Mouse (Mus musculus): ENCODE measurements around the gene Fgfr2.

Gene Fgfr2

DNA sequence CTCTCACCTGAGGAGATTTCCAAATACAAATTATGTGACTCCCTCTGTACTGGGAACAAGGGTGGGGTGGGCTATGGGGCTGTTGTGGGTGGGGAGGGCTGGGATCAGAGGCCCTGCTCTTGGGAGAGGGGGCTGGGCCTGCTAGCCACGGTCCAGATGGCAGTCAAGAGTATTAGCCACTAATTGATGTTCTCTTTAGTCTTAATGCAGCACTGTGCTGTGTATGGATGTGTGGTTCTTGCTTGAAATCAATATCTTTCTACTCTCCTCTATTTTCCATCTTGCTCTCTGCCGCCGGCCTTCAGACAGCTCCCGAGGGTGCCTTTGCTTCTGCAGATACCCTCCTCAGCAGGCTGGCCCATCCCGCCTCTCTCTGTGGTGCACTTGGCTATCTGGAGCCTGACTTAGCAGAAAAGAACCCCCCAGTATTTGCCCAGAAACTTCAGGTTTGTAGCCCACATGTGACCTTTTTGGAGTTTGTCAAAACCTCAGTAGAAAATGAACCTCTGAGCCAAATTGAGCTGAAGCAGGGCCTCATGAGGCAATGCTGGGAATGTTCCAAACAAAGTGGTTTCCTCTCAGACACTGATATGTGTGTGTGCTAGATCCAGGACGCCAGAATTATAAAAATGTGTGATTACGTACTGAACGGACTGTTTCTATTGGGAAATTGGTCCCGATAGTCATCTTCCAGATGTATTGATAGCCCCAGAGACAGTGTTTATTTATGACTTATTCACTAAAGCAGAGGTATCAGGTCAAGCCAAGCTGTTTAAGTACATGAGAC, 2379.7 kb downstream of the Fgfr2 start:
- DNase-seq (ENCODE audit: low spot score), result no peak

DNA sequence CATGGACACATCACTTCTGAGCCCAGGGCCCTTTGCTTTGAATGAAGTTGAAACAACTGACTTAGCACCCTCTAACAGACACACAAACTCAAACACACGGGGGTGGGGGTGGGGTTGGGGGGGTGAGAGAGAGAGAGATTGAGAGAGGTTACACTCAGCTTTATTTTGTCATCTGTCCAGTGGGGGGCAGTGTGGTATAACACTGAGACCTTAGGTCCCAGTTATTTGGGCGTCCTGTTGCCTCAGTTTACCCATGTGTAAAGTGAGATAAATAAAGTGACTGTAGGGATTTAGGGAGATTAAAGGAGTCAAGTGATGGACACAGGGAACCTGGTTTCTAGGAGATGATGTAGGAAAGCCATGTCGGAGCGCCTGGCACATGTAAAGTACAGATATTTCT, 2382.1 kb downstream of the Fgfr2 start:
- no peak for DNase-seq (ENCODE audit: low spot score)

DNA sequence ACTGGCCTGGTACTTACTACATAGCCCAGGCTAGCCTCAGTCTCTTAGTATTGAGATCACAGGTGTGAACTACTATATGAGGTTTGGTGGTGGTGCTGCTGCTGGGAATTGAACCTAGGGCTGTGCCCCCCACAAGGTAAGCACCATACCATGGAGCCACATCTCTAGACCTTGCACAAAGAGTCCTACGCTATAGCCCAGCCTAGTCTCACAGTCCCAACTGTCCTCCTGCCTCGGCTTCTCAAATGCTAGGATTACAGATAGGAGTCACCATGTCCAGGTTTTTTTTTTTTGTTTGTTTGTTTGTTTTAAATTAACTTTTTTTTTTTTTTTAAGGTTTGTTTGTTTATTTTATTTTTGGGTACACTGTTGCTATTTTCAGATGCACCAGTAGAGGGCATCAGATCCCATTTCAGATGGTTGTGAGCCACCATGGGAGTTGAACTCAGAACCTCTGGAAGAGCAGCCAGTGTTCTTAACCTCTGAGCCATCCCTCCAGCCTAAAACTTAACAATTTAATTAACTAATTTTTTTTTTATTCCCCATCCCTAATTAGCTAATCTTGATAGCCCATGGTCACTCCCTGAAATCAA, 2388.9 kb downstream of the Fgfr2 start:
- DNase-seq (ENCODE audit: low spot score), result no peak

DNA sequence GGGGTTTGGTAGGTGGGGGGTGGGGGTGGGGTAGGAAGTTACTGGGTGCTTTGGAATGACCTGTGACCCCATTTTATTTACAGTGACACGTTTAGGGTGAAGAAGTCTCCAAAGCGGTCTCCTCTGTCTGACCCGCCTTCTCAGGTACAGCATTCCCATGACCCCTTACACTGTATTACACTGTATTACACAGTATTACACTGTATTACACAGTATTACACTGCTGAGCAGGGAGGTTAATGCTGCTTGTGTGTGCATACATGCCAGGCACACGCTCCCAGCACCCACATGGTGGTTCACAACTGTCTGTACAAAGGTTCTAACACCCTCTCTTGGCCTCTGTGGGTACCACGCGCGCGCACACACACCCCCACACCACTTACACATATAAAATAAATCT, 2389.7 kb downstream of the Fgfr2 start:
- DNase-seq (ENCODE audit: low spot score), result no peak

- no peak for DNase-seq (ENCODE audit: low spot score)
These were observed 2390.2 kb downstream of the Fgfr2 start for GRCm38 (mm10) chr7:130732908-130733307.

GRCm38 (mm10) chr7:130731792-130732191, 2391.4 kb downstream of the Fgfr2 start:
- DNase-seq (ENCODE audit: low spot score), result no peak

DNA sequence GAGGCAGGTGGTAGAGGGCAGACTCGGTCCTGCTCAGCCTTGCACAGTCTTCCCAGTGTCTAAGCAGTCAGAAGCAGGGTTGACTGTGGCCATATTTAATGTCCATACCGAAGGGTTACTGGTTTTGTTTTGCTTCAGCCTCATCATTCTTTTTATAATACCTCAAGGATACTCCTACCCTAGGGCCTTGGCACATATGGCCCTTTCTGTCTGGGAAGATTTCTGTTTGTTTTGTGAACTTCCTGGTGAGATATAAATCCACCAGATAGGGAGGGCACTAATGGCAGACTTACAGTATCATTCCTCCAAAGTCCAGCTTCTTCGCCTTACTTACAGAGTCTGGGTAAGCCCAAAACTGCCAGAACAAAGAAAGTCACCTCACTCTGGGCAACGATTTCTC, 2395.6 kb downstream of the Fgfr2 start:
- no peak for DNase-seq (ENCODE audit: low spot score)

DNA sequence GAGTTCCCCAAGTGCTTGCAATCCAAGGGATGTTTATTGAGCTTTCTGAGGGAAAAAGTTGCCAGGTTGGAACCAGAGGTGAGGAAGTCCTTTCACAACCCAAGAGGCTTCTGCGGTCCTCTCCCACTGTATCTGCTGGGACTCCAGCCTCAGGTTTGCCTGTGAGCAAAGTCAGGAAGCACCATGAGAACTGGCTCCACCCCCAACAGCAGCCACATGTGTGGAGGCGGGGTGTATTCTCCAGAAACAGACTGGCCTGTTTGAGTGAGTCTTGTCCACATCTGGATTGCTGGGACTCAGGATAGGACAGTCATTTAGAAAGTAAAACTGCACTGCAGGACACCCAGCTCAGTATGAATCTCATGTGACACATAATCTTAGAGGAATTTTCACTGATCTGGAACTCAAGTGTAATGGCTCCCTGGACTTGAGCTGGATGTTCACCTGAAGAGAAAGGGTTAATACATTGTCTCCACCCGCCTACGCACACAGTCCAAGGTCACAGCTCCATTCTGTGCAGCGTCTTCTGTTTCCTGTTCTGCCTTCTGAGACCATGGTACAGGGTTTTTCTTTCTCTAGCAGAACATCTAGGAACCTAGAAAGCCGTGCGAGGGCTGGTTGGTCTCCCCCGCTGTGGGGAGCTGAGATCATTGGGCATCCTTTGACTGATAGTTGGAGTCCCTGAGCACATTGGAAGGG, 2396.3 kb downstream of the Fgfr2 start:
- DNase-seq (ENCODE audit: low spot score), result no peak

GRCm38 (mm10) chr7:130726185-130726584, 2397.0 kb downstream of the Fgfr2 start:
- DNase-seq (ENCODE audit: low spot score), result no peak

- no peak for DNase-seq (ENCODE audit: low spot score)
These were observed 2402.4 kb downstream of the Fgfr2 start for GRCm38 (mm10) chr7:130720646-130721335.

GRCm38 (mm10) chr7:130719931-130720598, 2403.1 kb downstream of the Fgfr2 start:
- no peak for DNase-seq (ENCODE audit: low spot score)

- DNase-seq (ENCODE audit: low spot score), result no peak
These were observed 2406.2 kb downstream of the Fgfr2 start for GRCm38 (mm10) chr7:130716989-130717388.

GRCm38 (mm10) chr7:130716341-130716740, 2406.8 kb downstream of the Fgfr2 start:
- no peak for DNase-seq (ENCODE audit: low spot score)

DNA sequence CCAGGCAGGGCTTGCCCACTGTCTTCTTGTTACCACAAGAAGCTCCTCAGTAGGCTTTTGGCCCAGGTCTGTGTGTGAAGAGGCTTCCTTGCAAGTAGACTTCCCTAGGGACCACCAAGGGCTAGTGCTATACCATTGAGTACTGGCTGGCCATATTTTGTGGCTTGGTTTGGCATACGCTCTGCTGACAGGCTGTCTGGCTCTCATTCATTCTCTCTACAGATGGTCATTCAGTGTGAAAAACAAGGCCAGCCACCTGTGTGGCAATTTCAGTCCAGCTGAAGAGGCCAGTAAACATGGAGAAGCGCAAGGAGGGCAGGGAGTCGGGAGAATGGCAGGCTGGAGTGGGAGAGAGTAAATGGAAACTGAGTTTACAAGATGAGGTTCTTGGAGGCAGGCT, 2407.7 kb downstream of the Fgfr2 start:
- DNase-seq (ENCODE audit: low spot score), result no peak

DNA sequence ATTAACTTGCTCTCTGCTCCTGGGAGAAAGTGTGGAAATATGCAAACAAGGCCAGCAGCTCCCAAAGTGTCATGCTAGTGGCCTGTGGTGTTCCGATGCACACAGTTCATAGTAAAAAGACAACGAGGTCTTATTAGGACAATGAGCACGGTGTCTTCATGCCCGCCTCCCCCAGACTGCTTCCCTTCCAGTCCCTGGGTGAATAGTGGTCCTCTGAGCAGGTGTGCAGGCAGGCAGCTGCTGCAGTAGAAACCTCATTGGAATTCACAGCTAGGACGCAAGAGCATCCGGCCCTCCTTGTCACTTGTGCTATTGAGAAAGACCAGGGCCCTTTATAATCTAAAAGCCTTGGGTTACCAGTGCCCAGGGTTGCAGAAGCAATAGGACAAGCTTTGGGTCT, 2409.8 kb downstream of the Fgfr2 start:
- no peak for DNase-seq (ENCODE audit: low spot score)

- no peak for DNase-seq (ENCODE audit: low spot score)
These were observed 2411.3 kb downstream of the Fgfr2 start for GRCm38 (mm10) chr7:130711851-130712250.

DNA sequence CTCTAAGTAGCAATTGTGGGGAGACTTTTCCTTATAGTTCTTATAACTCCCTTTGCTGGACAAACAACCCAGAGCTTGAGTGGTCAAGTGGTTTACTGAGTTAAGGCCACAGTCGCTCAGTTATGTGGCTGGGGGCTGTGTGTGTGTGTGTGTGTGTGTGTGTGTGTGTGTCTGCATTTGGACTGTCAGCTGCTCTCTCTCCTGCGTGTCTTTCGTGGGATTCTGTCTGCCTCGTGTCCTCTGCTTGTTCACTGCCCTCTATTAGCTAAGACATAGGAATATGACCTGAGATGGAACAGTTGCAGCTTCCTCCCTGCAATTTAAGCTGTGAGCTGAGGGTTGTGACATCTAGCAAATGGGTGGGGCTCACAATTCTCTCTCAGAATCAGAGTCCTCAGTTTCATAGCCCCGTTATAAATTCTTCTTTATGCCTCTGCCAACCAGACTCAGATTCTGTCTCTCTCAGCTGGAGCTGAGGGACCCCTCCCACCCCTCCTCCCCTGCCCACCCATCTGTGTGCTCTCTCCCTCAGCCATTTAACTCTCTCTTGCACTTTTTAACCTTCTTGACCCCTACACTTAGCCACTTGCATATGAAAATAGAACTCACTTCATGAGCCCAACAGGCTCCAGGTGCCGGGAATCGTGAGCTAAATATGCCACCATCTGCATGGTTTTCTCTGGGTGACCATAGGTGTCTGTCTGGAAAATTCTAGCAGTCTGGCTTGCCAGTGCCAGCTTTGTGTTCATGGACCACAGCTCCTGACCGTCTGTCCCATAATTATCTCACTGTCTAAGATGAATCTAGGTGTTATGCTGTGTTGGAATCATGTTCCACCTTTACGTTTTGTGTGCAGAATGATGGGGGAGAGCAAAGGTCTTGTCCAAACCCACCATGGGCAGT, 2413.5 kb downstream of the Fgfr2 start:
- DNase-seq (ENCODE audit: low spot score), result no peak

DNA sequence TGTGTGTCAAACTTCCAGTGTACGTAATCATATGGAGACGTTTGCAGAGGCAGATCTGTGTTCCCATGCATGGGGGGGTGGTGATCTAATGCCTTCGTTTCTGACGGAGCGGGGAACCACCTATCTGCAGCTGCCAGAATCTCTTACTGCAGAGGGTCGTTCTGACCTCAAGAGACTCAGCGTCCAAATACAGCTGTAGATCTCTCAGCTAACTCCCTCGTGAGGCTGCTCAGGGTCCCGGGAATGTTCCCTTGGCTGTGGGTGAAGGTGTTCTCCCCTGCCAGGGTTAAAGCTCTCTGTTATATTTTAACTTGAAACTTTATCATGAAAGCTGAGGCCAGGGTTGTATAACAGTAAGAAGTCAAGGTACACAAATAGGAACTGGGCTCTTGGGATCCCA, 2414.2 kb downstream of the Fgfr2 start:
- DNase-seq (ENCODE audit: low spot score), result no peak

- DNase-seq (ENCODE audit: low spot score), result no peak
These were observed 2417.9 kb downstream of the Fgfr2 start for GRCm38 (mm10) chr7:130705230-130705629.

- no peak for DNase-seq (ENCODE audit: low spot score)
These were observed 2421.8 kb downstream of the Fgfr2 start for GRCm38 (mm10) chr7:130701336-130701735.

GRCm38 (mm10) chr7:130698480-130698879, 2424.7 kb downstream of the Fgfr2 start:
- no peak for DNase-seq (ENCODE audit: low spot score)

All from urinary bladder, postnatal 14 days (tissue).